Mouse (Mus musculus): ENCODE measurements around the gene Sh3pxd2a.

DNA sequence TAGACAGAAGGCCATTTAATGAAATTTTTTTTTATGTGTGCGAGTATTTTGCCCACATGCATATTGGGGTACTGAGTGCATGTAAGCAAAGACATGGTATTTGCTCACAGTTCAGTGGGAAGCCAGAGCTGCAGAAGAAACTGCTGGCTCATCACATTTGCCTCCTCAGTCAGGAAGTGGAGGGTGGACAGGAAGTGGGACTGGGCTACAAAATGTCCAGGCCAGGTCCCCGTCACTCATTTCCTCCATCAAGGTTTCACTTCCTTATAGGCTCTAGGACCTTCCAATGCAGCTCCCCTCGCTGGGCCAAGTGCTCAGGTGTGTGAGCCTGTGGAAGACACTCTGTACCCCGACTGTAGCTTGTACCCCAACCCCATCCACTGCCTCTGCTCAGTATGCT, 239.5 kb downstream of the Sh3pxd2a start:
- TF ChIP-seq CTCF (IDR thresholded peaks at IDR 0.05; ENCODE audit: low read depth, low read length): no peak
- TF ChIP-seq POLR2A (IDR thresholded peaks at IDR 0.05; ENCODE audit: insufficient read depth, low read length): no peak
- TF ChIP-seq EP300 (IDR thresholded peaks at IDR 0.05; ENCODE audit: insufficient read depth, low read depth, low read length): no peak
